Mouse (Mus musculus): ENCODE measurements around the gene Cxadr. TPM values are rescaled to one million over a fixed set of nuclear protein-coding genes. Genes with fewer than 3 reads are reported as not detected.

The Cxadr gene
- polyA plus RNA-seq, 1 experiment from 2014 or later: 17.4 TPM

- Histone ChIP-seq H3K4me2 (no peak overlapping the region), H3K4me1 (replicated peaks) (no peaks in the 10 kb centered on the region), H3K9ac (no peak overlapping the region), H3K9me3 (replicated peaks) (no peaks in the 10 kb centered on the region), H3K36me3 (replicated peaks) (no peaks in the 10 kb centered on the region), H3K4me3 (replicated peaks) (no peak overlapping the region), H3K27ac (replicated peaks) (no peak overlapping the region), H3K27me3 (no peaks in the 10 kb centered on the region)
- 22% methylated on average over 4 of the region's 4 CpGs for WGBS (ENCODE audit: insufficient replicate concordance)
- ATAC-seq (ENCODE audit: insufficient read depth): no peak
Measured at GRCm38 (mm10) chr16:78277567-78277966, 23.7 kb upstream of the Cxadr start.

DNA sequence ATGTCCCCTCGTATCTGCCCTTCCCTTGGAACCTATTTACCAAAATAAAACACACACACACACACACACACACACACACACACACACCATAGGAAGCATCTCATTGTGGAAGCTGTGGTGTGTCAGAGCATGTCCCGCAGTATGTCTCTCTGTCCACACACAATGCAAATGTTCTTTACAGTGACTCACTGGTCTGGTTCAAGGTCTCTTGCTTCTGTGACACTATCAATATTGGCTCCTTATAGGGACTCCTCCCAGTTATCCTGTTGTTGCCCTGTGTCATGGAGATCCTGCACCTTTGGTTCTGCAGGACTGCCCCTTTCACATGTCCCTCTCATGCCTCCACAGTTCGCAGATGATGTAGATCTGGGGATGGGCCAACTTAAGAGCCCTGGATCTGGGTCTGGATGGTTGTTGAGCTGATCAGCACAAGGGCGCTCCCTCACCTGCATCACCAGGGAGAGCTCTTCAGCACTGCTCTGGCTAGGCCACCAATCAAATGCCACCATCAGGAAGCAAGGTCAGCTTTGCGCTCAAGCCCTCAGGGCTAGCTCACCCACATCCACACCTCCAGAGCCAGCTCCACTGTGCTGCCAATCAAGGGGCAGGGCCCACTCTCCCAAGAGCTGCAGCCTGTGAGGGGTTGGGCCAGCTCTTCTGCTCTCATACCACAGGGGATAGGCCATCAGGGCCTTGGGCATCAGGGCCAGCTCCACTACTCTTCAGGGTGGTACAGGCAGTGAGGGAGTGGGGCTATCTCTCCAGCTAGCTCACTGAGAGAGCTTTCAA lies 21.0 kb upstream of the Cxadr start:
- no peaks in the 10 kb centered on the region for H3K9me3 ChIP-seq (replicated peaks)
- H3K4me3 ChIP-seq (replicated peaks): no peak overlapping the region
- no peak overlapping the region for H3K9ac ChIP-seq
- WGBS (ENCODE audit: insufficient replicate concordance): 64% methylated on average over 5 of the region's 5 CpGs
- H3K27ac ChIP-seq (replicated peaks): no peak overlapping the region
- H3K27me3 ChIP-seq: no peaks in the 10 kb centered on the region
- no peak overlapping the region for H3K4me2 ChIP-seq
- no peak for ATAC-seq (ENCODE audit: insufficient read depth)
- no peaks in the 10 kb centered on the region for H3K4me1 ChIP-seq (replicated peaks)
- H3K36me3 ChIP-seq (replicated peaks): no peaks in the 10 kb centered on the region

GRCm38 (mm10) chr16:78283231-78283630 lies 18.1 kb upstream of the Cxadr start:
- H3K27ac ChIP-seq (replicated peaks): no peak overlapping the region
- H3K9ac ChIP-seq: no peak overlapping the region
- H3K4me1 ChIP-seq (replicated peaks): no peaks in the 10 kb centered on the region
- H3K4me3 ChIP-seq (replicated peaks): no peak overlapping the region
- H3K4me2 ChIP-seq: no peak overlapping the region
- no peaks in the 10 kb centered on the region for H3K9me3 ChIP-seq (replicated peaks)
- 58% methylated on average over 5 of the region's 5 CpGs for WGBS (ENCODE audit: insufficient replicate concordance)
- no peaks in the 10 kb centered on the region for H3K36me3 ChIP-seq (replicated peaks)
- ATAC-seq (ENCODE audit: insufficient read depth): no peak
- no peaks in the 10 kb centered on the region for H3K27me3 ChIP-seq

DNA sequence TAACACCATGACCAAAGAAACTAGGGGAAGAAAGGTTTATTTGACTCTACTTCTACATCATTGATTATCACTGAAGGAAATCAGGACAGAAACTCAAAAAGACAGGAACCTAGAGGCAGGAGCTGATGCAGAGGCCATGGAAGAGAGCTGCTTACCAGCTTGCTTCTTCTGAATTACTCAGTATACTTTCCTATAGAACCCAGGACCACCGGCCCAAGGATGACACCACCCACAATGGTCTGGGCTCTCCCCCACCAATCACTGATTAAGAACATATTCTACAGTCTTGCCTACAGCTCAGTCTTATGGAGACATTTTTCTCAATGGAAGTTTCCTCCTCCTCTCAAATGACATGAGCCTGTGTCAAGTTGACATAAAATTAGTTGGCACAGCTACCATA lies 7.2 kb upstream of the Cxadr start:
- Histone ChIP-seq H3K4me1 (replicated peaks) (peaks cover 13% of the 10 kb centered on the region; the same call in 1 of the 2 replicates), H3K4me3 (replicated peaks) (no peak overlapping the region), H3K27ac (replicated peaks) (no peak overlapping the region), H3K36me3 (replicated peaks) (no peaks in the 10 kb centered on the region), H3K9me3 (replicated peaks) (no peaks in the 10 kb centered on the region), H3K9ac (no peak overlapping the region), H3K4me2 (no peak overlapping the region), H3K27me3 (no peaks in the 10 kb centered on the region)
- no peak for ATAC-seq (ENCODE audit: insufficient read depth)
- 61% methylated on average over 1 of the region's 1 CpGs for WGBS (ENCODE audit: insufficient replicate concordance)

- peaks cover 4% of the 10 kb centered on the region; the same call in 1 of the 2 replicates for H3K27me3 ChIP-seq
- no peak overlapping the region for H3K4me2 ChIP-seq
- H3K9me3 ChIP-seq (replicated peaks): no peaks in the 10 kb centered on the region
- peaks cover 13% of the 10 kb centered on the region; the same call in 1 of the 2 replicates for H3K4me1 ChIP-seq (replicated peaks)
- WGBS (ENCODE audit: insufficient replicate concordance): 33% methylated on average over 5 of the region's 5 CpGs
- no peak overlapping the region for H3K27ac ChIP-seq (replicated peaks)
- ATAC-seq (ENCODE audit: insufficient read depth): peak; percentile 74
- H3K36me3 ChIP-seq (replicated peaks): no peaks in the 10 kb centered on the region
- no peak overlapping the region for H3K4me3 ChIP-seq (replicated peaks)
- no peak overlapping the region for H3K9ac ChIP-seq
Measured at GRCm38 (mm10) chr16:78294606-78295275, 6.5 kb upstream of the Cxadr start.

DNA sequence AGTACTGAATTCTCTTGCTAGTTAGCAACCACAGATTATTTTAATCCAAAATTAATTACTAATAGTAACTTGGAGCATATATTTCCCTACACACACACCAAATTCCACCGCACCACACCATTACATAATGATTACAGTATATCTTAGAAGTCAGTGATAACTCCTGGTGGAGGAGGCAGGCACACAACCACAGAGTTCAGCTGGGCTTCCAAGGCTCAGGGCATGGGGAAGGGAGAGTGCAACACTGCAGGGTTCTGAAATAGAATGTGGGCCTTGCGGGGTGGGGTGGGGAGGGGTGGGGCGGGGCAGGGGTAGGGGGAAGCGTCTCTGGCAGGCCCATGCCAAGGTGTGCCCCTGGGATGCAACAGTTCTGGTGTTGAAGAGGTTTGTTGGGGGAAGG lies 5.7 kb upstream of the Cxadr start:
- Histone ChIP-seq H3K9me3 (replicated peaks) (no peaks in the 10 kb centered on the region), H3K27ac (replicated peaks) (0 out of 2 replicates have a peak overlapping the region, but pooled peaks have one; percentile 19), H3K4me3 (replicated peaks) (no peak overlapping the region), H3K4me1 (replicated peaks) (peaks cover 13% of the 10 kb centered on the region; the same call in 1 of the 2 replicates), H3K27me3 (peaks cover 13% of the 10 kb centered on the region), H3K36me3 (replicated peaks) (no peaks in the 10 kb centered on the region), H3K4me2 (no peak overlapping the region), H3K9ac (no peak overlapping the region)
- 38% methylated on average over 4 of the region's 4 CpGs for WGBS (ENCODE audit: insufficient replicate concordance)
- ATAC-seq (ENCODE audit: insufficient read depth): peak; percentile 43; the same call in 1 of the 2 replicates

GRCm38 (mm10) chr16:78296114-78296513 lies 5.2 kb upstream of the Cxadr start:
- 65% methylated on average over 9 of the region's 9 CpGs for WGBS (ENCODE audit: insufficient replicate concordance)
- no peaks in the 10 kb centered on the region for H3K36me3 ChIP-seq (replicated peaks)
- no peaks in the 10 kb centered on the region for H3K9me3 ChIP-seq (replicated peaks)
- no peak overlapping the region for H3K4me3 ChIP-seq (replicated peaks)
- no peak overlapping the region for H3K27ac ChIP-seq (replicated peaks)
- H3K9ac ChIP-seq: no peak overlapping the region
- H3K4me2 ChIP-seq: 0 out of 2 replicates have a peak overlapping the region, but pooled peaks have one; percentile 10
- H3K27me3 ChIP-seq: peaks cover 18% of the 10 kb centered on the region
- peaks cover 16% of the 10 kb centered on the region for H3K4me1 ChIP-seq (replicated peaks)
- ATAC-seq (ENCODE audit: insufficient read depth): peak; percentile 50

DNA sequence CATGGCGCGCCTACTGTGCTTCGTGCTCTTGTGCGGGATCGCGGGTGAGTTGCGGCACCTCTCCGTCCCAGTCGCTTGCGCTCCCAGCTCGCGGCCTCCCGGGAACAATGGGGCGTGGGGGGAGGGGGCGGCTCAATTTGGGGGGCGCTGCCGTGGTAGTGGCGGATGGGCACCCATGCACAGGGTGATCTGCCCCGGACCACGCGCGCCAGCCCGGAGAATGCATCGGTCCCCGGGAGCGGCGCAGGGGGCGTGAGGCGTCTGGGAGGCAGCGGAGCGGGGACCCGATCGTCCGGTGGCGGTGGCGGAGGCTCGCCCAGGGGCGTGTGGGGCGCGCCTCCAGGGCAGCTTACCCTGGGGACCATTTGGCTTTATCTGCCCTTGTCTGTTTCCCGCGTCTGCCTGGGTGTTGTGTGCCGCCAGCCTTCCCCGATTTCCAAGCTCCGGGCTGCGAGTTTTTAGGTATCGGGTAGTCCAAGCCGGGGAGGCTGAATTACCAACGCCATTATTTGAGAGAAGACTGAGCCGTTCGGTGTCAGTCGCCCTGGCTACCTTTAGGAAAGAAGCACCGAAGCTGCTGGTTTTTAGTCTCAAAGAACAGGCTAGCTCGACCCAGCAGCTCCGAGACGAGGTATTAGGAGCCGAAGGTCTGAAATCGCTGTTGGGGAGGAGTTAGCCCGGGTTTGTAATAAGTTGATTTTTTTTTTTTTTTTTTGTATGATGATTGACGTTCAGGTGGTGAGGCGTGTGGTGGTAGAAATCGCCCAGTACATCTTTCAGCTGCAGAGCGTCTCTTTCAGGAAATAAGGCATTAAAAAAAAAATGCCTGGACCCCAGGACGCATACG lies 765 bp downstream of the Cxadr start:
- peak overlapping the region; percentile 59 for H3K27ac ChIP-seq (replicated peaks)
- H3K9ac ChIP-seq: peak overlapping the region; percentile 58
- WGBS (ENCODE audit: insufficient replicate concordance): under 1% methylated on average over 65 of the region's 65 CpGs
- no peaks in the 10 kb centered on the region for H3K36me3 ChIP-seq (replicated peaks)
- H3K4me1 ChIP-seq (replicated peaks): peaks cover 8% of the 10 kb centered on the region; the same call in 1 of the 2 replicates
- no peaks in the 10 kb centered on the region for H3K9me3 ChIP-seq (replicated peaks)
- ATAC-seq (ENCODE audit: insufficient read depth): peak; percentile 20
- peak overlapping the region; percentile 62 for H3K4me3 ChIP-seq (replicated peaks)
- H3K4me2 ChIP-seq: peak overlapping the region; percentile 77
- peaks cover 50% of the 10 kb centered on the region for H3K27me3 ChIP-seq

- no peaks in the 10 kb centered on the region for H3K36me3 ChIP-seq (replicated peaks)
- no peaks in the 10 kb centered on the region for H3K9me3 ChIP-seq (replicated peaks)
- H3K4me2 ChIP-seq: peak overlapping the region; percentile 77
- ATAC-seq (ENCODE audit: insufficient read depth): no peak
- H3K27ac ChIP-seq (replicated peaks): no peak overlapping the region
- 0 out of 2 replicates have a peak overlapping the region, but pooled peaks have one; percentile 58 for H3K9ac ChIP-seq
- 9% methylated on average over 10 of the region's 10 CpGs for WGBS (ENCODE audit: insufficient replicate concordance)
- H3K4me1 ChIP-seq (replicated peaks): peaks cover 8% of the 10 kb centered on the region; the same call in 1 of the 2 replicates
- peak overlapping the region; percentile 62 for H3K4me3 ChIP-seq (replicated peaks)
- H3K27me3 ChIP-seq: peaks cover 50% of the 10 kb centered on the region
Measured at GRCm38 (mm10) chr16:78302678-78303050, 1.4 kb downstream of the Cxadr start.

GRCm38 (mm10) chr16:78305606-78306100 lies 4.4 kb downstream of the Cxadr start:
- no peak overlapping the region; the same call in 1 of the 2 replicates for H3K27ac ChIP-seq (replicated peaks)
- WGBS (ENCODE audit: insufficient replicate concordance): 63% methylated on average over 12 of the region's 12 CpGs

More at GRCm38 (mm10) chr16:78305606-78306100, 4.4 kb downstream of the Cxadr start:
- Histone ChIP-seq H3K27me3 (peaks cover 36% of the 10 kb centered on the region), H3K4me2 (no peak overlapping the region), H3K9ac (no peak overlapping the region), H3K4me3 (replicated peaks) (no peak overlapping the region), H3K4me1 (replicated peaks) (peaks cover 8% of the 10 kb centered on the region; the same call in 1 of the 2 replicates), H3K9me3 (replicated peaks) (no peaks in the 10 kb centered on the region), H3K36me3 (replicated peaks) (no peaks in the 10 kb centered on the region)
- ATAC-seq (ENCODE audit: insufficient read depth): no peak

Data from liver, embryonic 15.5 days (tissue).